Mouse (Mus musculus) bone marrow macrophage, adult 2 months (primary cell): ENCODE measurements around the gene Trim17.

ENCODE experiments used
- CTCF ChIP-seq: IDR thresholded peaks from 2 replicates; pipeline ENCODE4 v1.5.1; 2012; ENCODE audit warnings: low read depth, mild to moderate bottlenecking, low read length, moderate library complexity
- POLR2A ChIP-seq: IDR thresholded peaks from 2 replicates; pipeline ENCODE4 v1.6.1; 2012; ENCODE audit warnings: mild to moderate bottlenecking, low read depth, low read length, borderline replicate concordance

DNA sequence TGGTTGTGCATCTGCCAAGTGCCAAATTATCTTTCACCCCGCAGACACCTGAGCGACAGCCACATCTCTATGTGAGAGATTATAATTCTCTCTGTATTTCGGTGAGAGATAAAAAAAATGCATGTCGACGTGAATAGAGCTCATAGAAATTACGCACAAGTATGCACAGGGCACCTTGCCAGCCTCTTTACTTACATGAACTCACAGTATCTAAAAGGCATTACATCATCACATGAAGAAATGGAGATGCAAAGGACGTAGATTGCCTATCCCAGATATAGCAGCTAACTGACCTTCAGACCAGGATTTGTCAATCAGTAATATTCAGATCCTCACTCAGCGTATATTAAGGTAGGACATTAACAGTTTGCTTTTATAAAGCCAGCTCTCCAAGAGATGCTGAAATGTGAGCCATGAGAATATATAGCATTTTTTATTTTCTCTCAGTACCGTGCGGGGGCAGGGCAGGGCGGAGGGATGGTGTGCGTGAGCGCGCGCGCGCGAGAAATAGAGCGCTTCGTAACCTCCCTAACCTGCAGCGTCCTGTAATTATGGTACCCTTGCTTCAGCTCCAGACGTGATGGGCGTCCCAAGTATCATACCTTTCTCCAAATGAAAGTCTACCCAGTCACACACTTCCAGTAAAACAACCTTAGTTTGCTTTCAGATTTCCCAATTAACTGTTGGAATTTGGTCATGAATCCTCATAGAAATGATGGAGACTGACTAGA, 6.5 kb upstream of the Trim17 start:
- TF ChIP-seq CTCF (no peak), POLR2A (no peak)
